Mouse (Mus musculus) cerebellum, adult 11 months (tissue): ENCODE results near the gene Cenpk.
"Not testable (repeated sequence)": the region's sequence is repeated elsewhere in the genome, so short reads cannot be mapped to it uniquely, and the experiment has no call there.

Experiments used
- DNase-seq: peaks from one replicate; pipeline ENCODE4 v3.0.0; 2022

Cenpk gene

GRCm38 (mm10) chr13:104228384-104229066 lies at the start of gene Cenpk, which contains the start of gene Ppwd1:
TSS of gene Cenpk (plus strand) at chr13:104228611.
TSS of gene Ppwd1 (minus strand) at chr13:104228843.
- peak; percentile 91 for DNase-seq

GRCm38 (mm10) chr13:104178650-104179121 lies 49.7 kb upstream of the Cenpk start, which contains the start of gene Trim23:
TSS of gene Trim23 (plus strand) at chr13:104178797.
- DNase-seq, result peak; percentile 97

GRCm38 (mm10) chr13:104179176-104179888 lies 49.1 kb upstream of the Cenpk start:
- no peak for DNase-seq

- no peak for DNase-seq
Measured at GRCm38 (mm10) chr13:104187357-104187756, 41.1 kb upstream of the Cenpk start.

DNA sequence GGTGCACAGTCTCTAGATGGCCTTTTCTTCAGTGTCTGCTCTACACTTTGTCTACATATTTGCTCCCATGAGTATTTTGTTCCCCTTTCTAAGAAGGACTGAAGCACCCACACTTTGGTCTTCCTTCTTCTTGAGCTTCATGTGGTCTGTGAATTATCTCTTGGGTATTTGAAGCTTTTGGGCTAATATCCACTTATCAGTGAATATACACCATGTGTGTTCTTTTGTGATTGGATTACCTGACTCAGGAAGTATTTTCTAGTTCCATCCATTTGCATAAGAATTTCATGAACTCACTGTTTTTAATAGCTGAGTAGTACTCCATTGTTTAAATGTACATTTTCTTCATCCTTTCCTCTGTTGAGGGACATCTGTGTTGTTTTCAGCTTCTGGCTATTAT lies 32.5 kb upstream of the Cenpk start:
- not testable (repeated sequence) for DNase-seq

GRCm38 (mm10) chr13:104204313-104204712 lies 24.1 kb upstream of the Cenpk start:
- no peak for DNase-seq

DNA sequence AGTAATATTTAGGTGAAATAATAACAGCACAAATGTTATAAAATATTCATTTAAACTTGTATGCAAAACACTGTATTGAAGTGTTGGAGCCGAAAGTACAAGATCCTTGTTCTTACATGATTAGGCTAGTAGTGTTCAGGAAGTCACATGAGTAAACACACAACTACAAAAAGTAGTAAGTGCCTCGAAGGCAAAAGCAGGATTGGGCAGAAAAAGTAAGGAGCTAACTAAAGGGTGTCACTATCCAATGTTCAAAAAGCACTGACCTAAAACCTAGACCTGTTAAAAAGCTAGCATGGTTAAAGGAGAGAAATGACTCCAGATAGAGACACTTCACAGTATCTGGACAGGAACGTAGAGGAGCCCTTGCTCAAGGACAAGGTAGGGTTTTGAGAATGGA lies 933 bp upstream of the Cenpk start:
- no peak for DNase-seq

GRCm38 (mm10) chr13:104229181-104229580 lies 770 bp downstream of the Cenpk start:
- DNase-seq, result no peak

- no peak for DNase-seq
Measured at GRCm38 (mm10) chr13:104258997-104259396, 30.6 kb downstream of the Cenpk start.

GRCm38 (mm10) chr13:104285031-104285431 lies 56.6 kb downstream of the Cenpk start:
- DNase-seq, result peak; percentile 13

GRCm38 (mm10) chr13:104285737-104286311 lies 57.4 kb downstream of the Cenpk start:
- DNase-seq, result peak; percentile 16

GRCm38 (mm10) chr13:104286336-104286735 lies 57.9 kb downstream of the Cenpk start:
- DNase-seq, result no peak

DNA sequence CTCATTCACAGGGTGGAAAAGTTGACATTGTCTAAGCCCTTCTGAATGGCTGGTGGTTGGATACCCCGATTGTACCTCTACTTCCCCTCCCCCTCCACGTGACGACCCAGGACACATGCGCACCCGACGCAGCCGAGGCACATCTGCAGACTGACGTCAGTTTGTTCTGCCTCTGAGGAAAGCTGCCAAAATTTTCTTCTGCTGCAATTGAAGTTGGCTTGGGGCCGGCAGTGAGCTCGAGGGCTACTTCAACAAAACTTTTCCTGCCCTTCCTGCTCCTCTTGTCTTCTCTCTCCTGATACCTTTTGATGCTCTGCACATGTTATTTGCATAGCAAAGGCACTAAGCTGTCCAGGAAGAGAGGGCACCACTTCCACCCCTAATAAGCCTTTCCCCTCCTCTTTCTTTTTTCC lies 58.5 kb downstream of the Cenpk start:
- peak; percentile 53 for DNase-seq

DNA sequence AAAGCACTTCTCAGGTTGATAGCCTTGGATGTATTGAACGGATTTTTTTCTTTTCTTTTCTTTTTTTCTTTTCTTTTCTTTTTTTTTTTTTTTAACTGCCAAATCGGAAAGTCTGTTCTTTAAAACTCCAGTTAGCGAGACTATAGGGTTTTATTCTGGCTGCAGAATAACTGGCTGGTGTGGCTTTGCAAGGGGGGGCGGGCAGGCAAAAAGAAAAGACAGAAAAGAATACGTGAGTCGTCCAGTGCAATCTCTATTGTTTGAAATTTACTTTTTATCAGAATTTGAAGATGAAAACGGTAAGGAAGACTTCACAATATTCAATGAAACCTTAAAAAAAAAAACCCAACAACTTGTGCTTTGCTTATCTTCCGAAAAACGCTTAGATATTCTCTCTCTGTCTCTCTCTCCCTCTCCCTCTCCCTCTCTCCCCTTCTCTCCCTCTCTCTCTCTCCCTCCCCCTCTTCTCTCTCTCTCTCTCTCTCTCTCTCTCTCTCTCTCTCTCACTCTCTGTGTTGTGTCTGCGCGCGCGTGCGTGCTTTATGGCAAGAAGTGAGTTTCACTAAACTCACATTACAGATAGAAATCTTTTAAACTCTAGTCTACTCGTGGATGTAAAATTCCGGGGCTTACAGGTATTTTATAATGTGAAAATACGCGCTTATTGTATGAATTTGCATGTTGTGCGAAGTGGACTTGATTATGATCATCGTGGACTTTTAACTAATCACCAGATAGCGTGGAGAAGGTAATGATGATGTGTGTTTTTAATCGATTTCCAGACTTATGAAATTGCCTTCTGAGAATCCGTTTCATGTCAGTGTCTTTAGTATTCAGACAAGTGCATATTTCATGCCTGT lies 59.2 kb downstream of the Cenpk start, which contains the start of gene Adamts6:
Adamts6 (plus strand) TSS at position 470 of the 860 bp plus-strand sequence.
- peak; percentile 9 for DNase-seq

GRCm38 (mm10) chr13:104288226-104288859 lies 59.9 kb downstream of the Cenpk start:
- peak; percentile 20 for DNase-seq

DNA sequence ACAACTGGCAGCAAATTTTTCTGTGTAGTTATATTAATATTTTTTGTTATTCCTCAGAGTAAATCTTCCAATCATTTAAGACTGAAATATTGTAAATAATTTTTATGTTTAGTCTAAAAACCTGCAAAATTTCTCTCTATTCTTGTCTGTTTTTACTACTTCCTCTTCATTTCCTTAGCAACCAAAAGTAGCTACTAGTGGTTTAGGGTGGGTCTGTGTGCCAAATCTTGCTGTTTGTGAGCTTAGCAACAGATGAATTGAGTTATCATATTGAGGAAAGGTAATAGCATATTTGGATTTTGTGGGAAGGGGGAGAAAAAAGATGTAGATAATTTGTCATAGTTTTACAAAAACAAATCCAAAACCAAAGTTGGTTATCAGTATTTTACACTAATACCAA lies 60.8 kb downstream of the Cenpk start:
- no peak for DNase-seq

DNA sequence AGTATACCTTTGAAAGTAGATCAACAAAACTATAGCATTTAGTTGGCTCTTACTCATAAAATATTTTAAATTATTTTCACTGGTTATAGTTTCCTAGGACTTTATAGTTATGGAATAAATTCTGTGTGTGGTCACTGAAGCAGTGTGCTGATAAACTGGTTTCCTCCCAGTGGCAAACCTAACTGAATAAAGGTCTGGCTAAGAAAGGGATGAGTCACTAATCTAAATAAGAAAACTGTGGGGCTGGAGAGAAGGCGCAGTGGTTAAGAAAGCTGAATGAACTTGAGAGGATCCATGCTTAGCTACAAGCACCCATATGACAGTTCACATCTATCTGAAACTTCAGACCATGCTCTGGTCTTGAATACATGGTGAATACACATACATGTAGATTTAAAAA lies 67.1 kb downstream of the Cenpk start:
- DNase-seq, result no peak
